Mouse (Mus musculus): ENCODE measurements at regions not wholly inside any gene's neighbourhood (a gene's known extent, or its start where the extent isn't known, plus 50 kb on each side); places are given as distances from the start of the nearest gene placed in this dataset.

DNA sequence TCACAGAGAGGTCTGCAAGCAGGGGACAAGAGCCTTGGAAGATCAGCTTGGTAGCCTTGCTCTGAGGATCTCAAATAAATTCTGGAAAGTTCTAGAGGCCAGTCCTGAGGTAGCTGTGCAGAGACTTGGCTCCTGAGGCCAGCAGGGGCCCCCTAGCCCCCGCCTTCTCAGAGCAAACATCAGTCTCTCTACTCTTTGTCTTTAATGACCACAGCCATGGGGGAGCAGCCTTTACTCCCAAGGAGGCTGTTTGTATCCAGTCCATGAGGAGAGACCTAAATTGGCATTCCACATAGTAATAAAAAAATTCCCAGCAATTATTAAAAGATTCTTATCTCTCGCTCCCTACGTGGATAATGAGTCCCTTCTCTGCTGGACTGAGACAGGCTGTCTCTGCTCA, 726.8 kb downstream of the Gm826 start:
- TF ChIP-seq EP300 (IDR thresholded peaks at IDR 0.05; ENCODE audit: insufficient read depth, low read depth, low read length), result no peak
- H3K27me3 ChIP-seq (ENCODE audit: control insufficient read depth, insufficient read depth, low read length), result peaks cover 3% of the 10 kb centered on the region; the same call in 1 of the 2 replicates
- no peak for DNase-seq
- no peaks in the 10 kb centered on the region for H3K79me2 ChIP-seq (replicated peaks; ENCODE audit: control insufficient read depth, insufficient read depth, low read length)
- WGBS, result 60% methylated on average over 3 of the region's 3 CpGs
- H3K36me3 ChIP-seq (ENCODE audit: control insufficient read depth, insufficient read depth, low read length), result no peaks in the 10 kb centered on the region
- H3K4me3 ChIP-seq, result no peak overlapping the region
- intact Hi-C loops (cut with DNase I), result no loop called here
- H3K4me1 ChIP-seq (ENCODE audit: control insufficient read depth, insufficient read depth, low read length), result no peaks in the 10 kb centered on the region
- no peak overlapping the region for H3K9ac ChIP-seq (ENCODE audit: low read depth, low read length)
- no peak overlapping the region for H3K27ac ChIP-seq

DNA sequence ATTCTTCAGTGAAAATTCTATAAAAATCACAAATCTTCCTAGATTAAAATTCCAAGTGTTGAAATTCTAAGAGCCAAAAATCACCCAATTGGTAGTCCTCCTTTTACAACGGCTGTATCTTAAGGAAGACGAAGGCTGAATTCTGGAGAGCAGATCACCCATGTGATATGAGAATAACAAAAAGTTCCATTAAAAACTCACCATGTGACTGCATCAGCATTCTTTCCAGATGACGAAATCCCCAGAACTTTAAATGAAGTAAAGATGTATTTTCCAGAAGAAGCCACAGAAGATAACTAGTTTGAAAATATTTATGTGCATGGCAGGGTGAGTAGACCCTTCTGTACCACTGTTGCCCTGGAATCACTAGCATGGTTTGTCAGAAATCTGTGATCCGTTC, 723.5 kb downstream of the Gm826 start:
- no peaks in the 10 kb centered on the region for H3K4me1 ChIP-seq (ENCODE audit: control insufficient read depth, insufficient read depth, low read length)
- no peak overlapping the region for H3K9ac ChIP-seq (ENCODE audit: low read depth, low read length)
- intact Hi-C loops (cut with DNase I), result loop anchor here (10.0 kb wide), 1 partner anchor 214 kb away; no protein-coding TSS in a partner anchor
- H3K4me3 ChIP-seq, result no peak overlapping the region
- TF ChIP-seq POLR2A (IDR thresholded peaks at IDR 0.05; ENCODE audit: insufficient read depth, low read depth, low read length) (no peak), EP300 (IDR thresholded peaks at IDR 0.05; ENCODE audit: insufficient read depth, low read depth, low read length) (no peak), CTCF (IDR thresholded peaks at IDR 0.05) (no peak)
- WGBS, result 58% methylated on average over 4 of the region's 4 CpGs
- no peaks in the 10 kb centered on the region for H3K36me3 ChIP-seq (ENCODE audit: control insufficient read depth, insufficient read depth, low read length)
- H3K27me3 ChIP-seq (ENCODE audit: control insufficient read depth, insufficient read depth, low read length), result peaks cover 3% of the 10 kb centered on the region; the same call in 1 of the 2 replicates
- no peak for DNase-seq
- H3K27ac ChIP-seq, result no peak overlapping the region
- H3K79me2 ChIP-seq (replicated peaks; ENCODE audit: control insufficient read depth, insufficient read depth, low read length), result no peaks in the 10 kb centered on the region

- TF ChIP-seq EP300 (IDR thresholded peaks at IDR 0.05; ENCODE audit: insufficient read depth, low read depth, low read length) (no peak), POLR2A (IDR thresholded peaks at IDR 0.05; ENCODE audit: insufficient read depth, low read depth, low read length) (no peak), CTCF (IDR thresholded peaks at IDR 0.05) (no peak)
- 39% methylated on average over 4 of the region's 4 CpGs for WGBS
Measured at GRCm38 (mm10) chr2:159616685-159617084, 717.3 kb downstream of the Gm826 start.

GRCm38 (mm10) chr2:159621261-159621660, 712.7 kb downstream of the Gm826 start:
- no peak for DNase-seq
- Histone ChIP-seq H3K27ac (no peak overlapping the region), H3K4me3 (no peak overlapping the region), H3K9ac (ENCODE audit: low read depth, low read length) (no peak overlapping the region), H3K79me2 (replicated peaks; ENCODE audit: control insufficient read depth, insufficient read depth, low read length) (no peaks in the 10 kb centered on the region), H3K4me1 (ENCODE audit: control insufficient read depth, insufficient read depth, low read length) (no peaks in the 10 kb centered on the region; the same call in 1 of the 2 replicates), H3K27me3 (ENCODE audit: control insufficient read depth, insufficient read depth, low read length) (no peaks in the 10 kb centered on the region; the same call in 1 of the 2 replicates), H3K36me3 (ENCODE audit: control insufficient read depth, insufficient read depth, low read length) (no peaks in the 10 kb centered on the region)
- intact Hi-C loops (cut with DNase I), result no loop called here
- TF ChIP-seq CTCF (IDR thresholded peaks at IDR 0.05), result no peak
- TF ChIP-seq POLR2A (IDR thresholded peaks at IDR 0.05; ENCODE audit: insufficient read depth, low read depth, low read length), result no peak
- TF ChIP-seq EP300 (IDR thresholded peaks at IDR 0.05; ENCODE audit: insufficient read depth, low read depth, low read length), result no peak
- WGBS, result 92% methylated on average over 6 of the region's 6 CpGs

More at GRCm38 (mm10) chr2:159616685-159617084, 717.3 kb downstream of the Gm826 start:
- intact Hi-C loops (cut with DNase I), result loop anchor here (10.0 kb wide), 1 partner anchor 208 kb away; no protein-coding TSS in a partner anchor
- H3K4me1 ChIP-seq (ENCODE audit: control insufficient read depth, insufficient read depth, low read length), result no peaks in the 10 kb centered on the region; the same call in 1 of the 2 replicates
- H3K27me3 ChIP-seq (ENCODE audit: control insufficient read depth, insufficient read depth, low read length), result no peaks in the 10 kb centered on the region; the same call in 1 of the 2 replicates
- no peak overlapping the region for H3K4me3 ChIP-seq
- H3K79me2 ChIP-seq (replicated peaks; ENCODE audit: control insufficient read depth, insufficient read depth, low read length), result no peaks in the 10 kb centered on the region
- no peak overlapping the region for H3K27ac ChIP-seq
- no peak for DNase-seq
- H3K36me3 ChIP-seq (ENCODE audit: control insufficient read depth, insufficient read depth, low read length), result no peaks in the 10 kb centered on the region
- no peak overlapping the region for H3K9ac ChIP-seq (ENCODE audit: low read depth, low read length)

- Histone ChIP-seq H3K36me3 (ENCODE audit: control insufficient read depth, insufficient read depth, low read length) (no peaks in the 10 kb centered on the region), H3K4me3 (no peak overlapping the region), H3K79me2 (replicated peaks; ENCODE audit: control insufficient read depth, insufficient read depth, low read length) (no peaks in the 10 kb centered on the region), H3K9ac (ENCODE audit: low read depth, low read length) (no peak overlapping the region), H3K4me1 (ENCODE audit: control insufficient read depth, insufficient read depth, low read length) (no peaks in the 10 kb centered on the region; the same call in 1 of the 2 replicates), H3K27ac (no peak overlapping the region), H3K27me3 (ENCODE audit: control insufficient read depth, insufficient read depth, low read length) (no peaks in the 10 kb centered on the region; the same call in 1 of the 2 replicates)
- WGBS, result 65% methylated on average over 5 of the region's 5 CpGs
- no peak for TF ChIP-seq EP300 (IDR thresholded peaks at IDR 0.05; ENCODE audit: insufficient read depth, low read depth, low read length)
- TF ChIP-seq POLR2A (IDR thresholded peaks at IDR 0.05; ENCODE audit: insufficient read depth, low read depth, low read length), result no peak
- TF ChIP-seq CTCF (IDR thresholded peaks at IDR 0.05), result no peak
- intact Hi-C loops (cut with DNase I), result no loop called here
- no peak for DNase-seq
Measured at GRCm38 (mm10) chr2:159622141-159622669, 711.8 kb downstream of the Gm826 start.

- Histone ChIP-seq H3K36me3 (ENCODE audit: control insufficient read depth, insufficient read depth, low read length) (no peaks in the 10 kb centered on the region), H3K27ac (no peak overlapping the region), H3K79me2 (replicated peaks; ENCODE audit: control insufficient read depth, insufficient read depth, low read length) (no peaks in the 10 kb centered on the region), H3K27me3 (ENCODE audit: control insufficient read depth, insufficient read depth, low read length) (no peaks in the 10 kb centered on the region), H3K9ac (ENCODE audit: low read depth, low read length) (no peak overlapping the region), H3K4me1 (ENCODE audit: control insufficient read depth, insufficient read depth, low read length) (no peaks in the 10 kb centered on the region), H3K4me3 (no peak overlapping the region)
- DNase-seq, result peak in 1 of 2 experiments; percentile 24
- intact Hi-C loops (cut with DNase I), result no loop called here
- TF ChIP-seq EP300 (IDR thresholded peaks at IDR 0.05; ENCODE audit: insufficient read depth, low read depth, low read length) (no peak), POLR2A (IDR thresholded peaks at IDR 0.05; ENCODE audit: insufficient read depth, low read depth, low read length) (no peak), CTCF (IDR thresholded peaks at IDR 0.05) (no peak)
- 65% methylated on average over 1 of the region's 1 CpGs for WGBS
Measured at GRCm38 (mm10) chr2:159625306-159625705, 708.7 kb downstream of the Gm826 start.
